Mouse (Mus musculus) heart, postnatal 25 days (tissue): ENCODE measurements around the gene Olfr1513. TPM values are rescaled to one million over a fixed set of nuclear protein-coding genes. Genes with fewer than 3 reads are reported as not detected.
"Not testable (repeated sequence)": the region's sequence is repeated elsewhere in the genome, so short reads cannot be mapped to it uniquely, and the experiment has no call there.

Experiments used
- DNase-seq: peaks from one replicate; pipeline ENCODE4 v3.0.0; 2022; ENCODE audit warnings: low spot score
- intact Hi-C: fragments of 180-260 bp; cut with DNase I; formaldehyde crosslinking; loops from one replicate; pipeline ENCODE4 v1.15.1; 2025
- total RNA-seq, 2 experiments: library from RNA; stranded (reverse); gene quantifications; 2 replicates each; pipeline ENCODE4 v1.2.3; 2021

Olfr1513 gene
- total RNA-seq, 2 experiments from 2014 or later, result not detected

DNA sequence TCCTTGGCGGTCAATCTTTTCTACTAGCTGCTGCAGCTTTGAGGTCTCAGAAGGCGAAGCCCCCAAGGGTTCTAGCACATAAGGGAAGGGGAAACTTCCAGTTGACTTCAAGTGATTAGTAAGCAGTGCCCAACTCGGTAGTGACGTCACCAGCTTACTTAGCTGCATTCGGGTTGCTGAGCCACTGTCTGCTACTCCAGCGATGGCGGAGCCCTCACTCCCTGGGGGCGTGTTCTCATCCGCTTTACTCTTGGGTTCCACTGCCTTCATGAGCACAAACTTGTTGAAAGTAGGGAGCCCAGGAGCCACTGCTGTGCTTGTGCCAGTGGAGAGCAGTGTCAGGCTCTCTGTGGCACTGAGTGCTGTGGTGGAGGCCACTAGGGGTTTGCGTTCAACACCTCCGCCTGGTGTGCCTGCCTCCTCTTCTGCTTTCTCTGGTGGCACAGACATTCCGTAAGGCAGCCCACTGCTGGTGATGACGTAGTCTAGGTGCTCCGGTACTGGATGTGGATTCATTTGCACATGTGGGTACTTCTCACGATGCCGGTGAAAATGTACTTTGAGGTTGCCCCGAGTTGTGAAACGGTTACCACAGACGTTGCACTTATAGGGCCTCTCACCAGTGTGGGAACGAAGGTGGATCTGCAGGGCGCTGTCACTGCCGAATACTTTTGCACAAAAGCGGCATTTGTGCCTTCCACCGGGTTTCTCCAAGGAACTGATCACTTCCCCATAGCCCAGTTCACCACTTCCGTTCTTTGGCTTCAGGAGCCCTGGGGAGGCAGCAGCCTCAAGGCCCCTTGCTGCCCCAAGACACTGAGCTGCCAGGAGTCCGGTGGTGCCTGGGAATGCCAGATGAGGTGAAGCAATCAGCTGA is 42.0 kb downstream of the Olfr1513 start:
- intact Hi-C loops, result no loop called here

DNA sequence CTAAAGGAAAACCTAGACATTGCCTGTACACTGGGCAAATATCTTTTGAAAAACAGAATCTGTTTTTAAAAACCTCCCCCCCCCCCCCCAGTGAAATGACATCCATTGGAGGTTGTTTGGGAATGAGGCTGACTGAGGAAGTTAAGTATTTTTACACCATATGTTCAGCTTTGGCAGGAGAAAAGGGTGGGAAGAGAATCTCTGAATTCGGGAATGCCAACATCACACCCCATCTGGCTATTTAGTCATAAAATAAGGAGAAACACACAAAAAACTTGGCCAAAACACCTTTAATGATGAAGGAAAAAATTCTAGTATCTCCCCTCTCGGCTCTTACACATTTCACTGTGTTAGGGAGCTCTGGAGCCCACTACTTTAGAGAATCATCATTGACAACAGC is 45.3 kb downstream of the Olfr1513 start:
- DNase-seq, result no peak
- intact Hi-C loops, result no loop called here

More for the DNA sequence above, 42.0 kb downstream of the Olfr1513 start:
- no peak for DNase-seq

DNA sequence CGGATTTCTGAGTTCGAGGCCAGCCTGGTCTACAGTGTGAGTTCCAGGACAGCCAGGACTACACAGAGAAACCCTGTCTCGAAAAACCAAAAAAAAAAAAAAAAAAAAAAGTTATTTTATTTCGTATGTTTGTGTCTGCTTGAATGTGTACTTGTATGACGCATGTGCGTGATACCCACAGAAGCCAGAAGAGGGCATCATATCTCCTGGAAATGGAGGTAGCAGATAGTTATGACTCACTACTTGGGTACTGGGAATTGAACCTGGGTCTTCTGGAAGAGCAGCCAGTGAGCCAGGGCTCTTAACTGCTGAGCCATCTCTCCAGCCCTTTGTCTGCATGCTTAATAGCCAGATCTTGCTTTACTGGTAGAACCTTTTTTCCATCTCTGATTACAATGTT is 45.9 kb downstream of the Olfr1513 start:
- intact Hi-C loops, DNase-seq: not testable (repeated sequence)

DNA sequence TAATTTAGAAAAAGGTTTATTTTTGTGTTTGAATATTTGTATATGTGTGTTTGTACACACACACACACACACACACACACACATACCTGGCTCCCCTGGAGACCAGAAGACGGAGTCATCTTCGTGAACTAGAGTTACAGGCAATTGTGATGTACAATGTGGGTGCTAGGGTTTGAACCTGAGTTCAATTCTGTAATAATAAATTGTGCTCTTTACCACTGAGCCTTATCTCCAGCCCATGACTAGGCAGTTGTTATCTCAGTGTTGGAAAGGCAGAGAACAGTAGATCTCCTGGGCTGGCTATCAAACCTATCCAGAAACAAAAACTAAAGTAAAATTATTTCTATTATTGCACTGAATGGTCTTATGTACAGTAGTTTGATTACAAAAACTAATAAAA is 50.1 kb downstream of the Olfr1513 start:
- DNase-seq, result no peak
- intact Hi-C loops, result no loop called here

DNA sequence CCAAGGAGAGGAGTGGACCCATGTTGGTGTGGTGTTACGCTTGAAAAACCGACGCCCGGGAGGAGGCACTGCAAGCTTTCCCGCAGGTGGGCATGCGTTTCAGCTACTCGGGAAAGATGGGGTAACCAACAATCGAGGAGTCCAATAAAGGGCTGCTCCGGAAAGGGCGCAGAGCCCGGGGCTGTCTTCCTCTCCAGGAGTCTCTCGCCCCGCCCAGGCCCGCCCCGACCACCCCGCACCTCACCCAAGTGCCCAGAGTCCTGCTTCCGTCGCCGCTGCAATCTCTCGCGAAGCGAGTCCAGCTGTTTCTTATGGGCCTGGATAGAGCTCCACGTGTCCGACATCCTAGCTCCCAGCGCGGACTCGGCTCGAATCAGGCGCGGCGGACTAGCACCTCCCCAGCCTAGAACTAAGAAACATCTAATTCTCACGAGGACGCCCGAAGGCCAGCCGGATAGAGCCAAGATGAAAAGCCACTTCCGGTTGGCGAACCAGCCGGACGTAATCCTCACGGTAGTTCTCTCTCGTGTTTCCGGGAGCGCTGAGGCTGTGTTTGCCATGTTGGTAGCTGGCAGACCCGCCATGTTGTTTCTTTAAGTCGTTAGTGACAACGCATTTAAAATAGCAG is 51.5 kb downstream of the Olfr1513 start, which contains the start of gene Mettl3:
Gene Mettl3 (minus strand): TSS at position 485 of the 628 bp plus-strand sequence.
- intact Hi-C loops, result loop anchor here (5.0 kb wide), 1 partner anchor 417 kb away; no protein-coding TSS in a partner anchor
- peak; percentile 80 for DNase-seq

DNA sequence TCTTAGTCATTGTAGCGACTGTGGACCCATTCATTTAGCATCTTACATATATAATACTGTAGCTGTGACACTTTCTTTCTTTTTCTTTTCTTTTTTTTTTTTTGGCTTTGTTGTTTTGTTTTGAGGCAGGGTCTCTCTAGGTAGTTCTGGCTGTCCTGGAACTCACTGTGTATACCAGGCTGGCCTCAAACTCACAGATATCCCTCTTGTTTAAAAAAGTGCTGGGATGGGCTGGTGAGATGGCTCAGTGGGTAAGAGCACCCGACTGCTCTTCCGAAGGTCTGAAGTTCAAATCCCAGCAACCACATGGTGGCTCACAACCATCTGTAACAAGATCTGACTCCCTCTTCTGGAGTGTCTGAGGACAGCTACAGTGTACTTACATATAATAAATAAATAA is 52.7 kb downstream of the Olfr1513 start:
- not testable (repeated sequence) for DNase-seq
- intact Hi-C loops, result loop anchor here (5.0 kb wide), 1 partner anchor 416 kb away; no protein-coding TSS in a partner anchor

Other genes with a start within 250 kb of the Olfr1513 start
- gene Rpgrip1, start 245.7 kb downstream of the Olfr1513 start, total RNA-seq, result not detected
- gene Supt16, start 159.0 kb downstream of the Olfr1513 start, total RNA-seq, result 10 to 100 TPM; 22.1 to 23.3 TPM
- gene Chd8, start 98.6 kb downstream of the Olfr1513 start, total RNA-seq, result 10 to 100 TPM; 34.6 to 44.8 TPM
- 10 to 100 TPM; 33.0 to 37.6 TPM for gene Tox4, start 77.3 kb downstream of the Olfr1513 start, total RNA-seq
- gene Rab2b, start 76.9 kb downstream of the Olfr1513 start, total RNA-seq, result 1 to 10 TPM; 4.2 to 5.2 TPM
- gene Mettl3, start 51.3 kb downstream of the Olfr1513 start, total RNA-seq, result 10 to 100 TPM; 14.3 to 17.8 TPM
- 1 to 10 TPM; 1.4 to 1.8 TPM for gene Sall2, start 27.6 kb downstream of the Olfr1513 start, total RNA-seq
- gene Olfr1512, start 22.8 kb upstream of the Olfr1513 start, total RNA-seq, result not detected
- not detected for gene Olfr1511, start 41.0 kb upstream of the Olfr1513 start, total RNA-seq
- not detected for gene Olfr1510, start 58.0 kb upstream of the Olfr1513 start, total RNA-seq
- gene Olfr1509, start 86.6 kb upstream of the Olfr1513 start, total RNA-seq, result not detected
- gene Olfr1508, start 111.1 kb upstream of the Olfr1513 start, total RNA-seq, result not detected
- not detected for gene Olfr1507, start 139.3 kb upstream of the Olfr1513 start, total RNA-seq